Mouse (Mus musculus) thymus, adult 18-20 months (tissue): ENCODE results near the gene Dhcr24.

ENCODE experiments used
- DNase-seq, 2 experiments: peaks; one replicate each; pipeline ENCODE4 v3.0.0; 2022; ENCODE audit warnings: mixed read lengths in 2 of 2

The Dhcr24 gene

GRCm38 (mm10) chr4:106613105-106613504 is 52.3 kb downstream of the Dhcr24 start:
- no peak for DNase-seq

- peak in 1 of 2 experiments; percentile 37 for DNase-seq
Measured at GRCm38 (mm10) chr4:106613560-106613959, 52.7 kb downstream of the Dhcr24 start.

DNA sequence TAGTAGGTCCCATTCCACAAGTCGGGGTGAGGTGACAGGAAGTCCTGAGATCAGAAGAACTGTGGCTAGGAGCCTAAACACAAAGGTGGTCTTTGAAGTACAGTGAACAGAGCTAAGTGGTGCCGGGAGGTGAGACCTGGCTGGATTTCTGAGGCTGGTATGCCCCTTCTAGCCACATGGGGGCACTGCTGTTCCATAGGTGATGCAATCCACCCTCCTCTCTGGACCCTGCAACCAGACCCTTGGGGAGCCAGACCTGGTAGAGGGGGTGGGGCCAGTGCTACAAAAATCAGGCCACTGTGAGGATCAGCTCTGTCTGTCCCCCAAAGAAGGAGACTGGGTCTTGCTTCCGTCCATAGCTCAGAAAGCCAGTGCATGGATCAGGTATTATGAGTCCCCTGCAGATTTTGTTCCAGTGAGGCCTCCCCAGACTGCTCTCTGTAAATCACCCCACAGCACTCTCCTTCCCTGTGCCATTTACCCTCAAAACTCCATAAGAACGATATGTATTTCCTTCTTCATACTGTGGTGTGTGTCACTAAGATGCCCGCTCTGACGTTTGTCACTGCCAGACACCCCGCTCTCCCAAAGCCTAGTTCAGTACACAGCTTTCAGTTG is 53.5 kb downstream of the Dhcr24 start:
- DNase-seq = peak; percentile 63 to 75

- DNase-seq = peak; percentile 34 to 50
Measured at GRCm38 (mm10) chr4:106614881-106615280, 54.0 kb downstream of the Dhcr24 start.

- peak in 1 of 2 experiments; percentile 20 for DNase-seq
Measured at GRCm38 (mm10) chr4:106615637-106616036, 54.8 kb downstream of the Dhcr24 start.

DNA sequence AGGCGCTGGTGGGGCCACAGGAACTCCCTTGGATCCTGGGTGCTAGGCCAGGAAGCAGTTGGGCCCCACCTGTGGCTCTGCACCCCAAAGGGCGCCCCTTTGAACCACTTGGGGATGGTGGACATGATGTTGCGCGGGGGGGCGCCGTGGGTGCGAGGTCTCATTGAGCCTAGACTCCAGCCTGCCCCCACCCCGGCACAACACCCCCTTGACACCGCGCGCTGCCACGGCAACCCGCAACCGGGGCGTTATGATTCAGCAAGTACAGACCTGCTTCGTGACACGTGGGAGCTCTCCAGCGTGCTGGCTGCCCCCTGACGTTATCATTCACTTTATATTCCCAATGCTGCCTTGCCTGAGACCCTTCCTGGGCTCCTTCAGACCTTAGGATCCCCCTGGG is 56.2 kb downstream of the Dhcr24 start, which contains the start of gene Lexm:
TSS of gene Lexm (minus strand) at position 186 of the 400 bp plus-strand sequence.
- DNase-seq = peak; percentile 6 to 11

- no peak for DNase-seq
Measured at GRCm38 (mm10) chr4:106618898-106619297, 58.1 kb downstream of the Dhcr24 start.

DNA sequence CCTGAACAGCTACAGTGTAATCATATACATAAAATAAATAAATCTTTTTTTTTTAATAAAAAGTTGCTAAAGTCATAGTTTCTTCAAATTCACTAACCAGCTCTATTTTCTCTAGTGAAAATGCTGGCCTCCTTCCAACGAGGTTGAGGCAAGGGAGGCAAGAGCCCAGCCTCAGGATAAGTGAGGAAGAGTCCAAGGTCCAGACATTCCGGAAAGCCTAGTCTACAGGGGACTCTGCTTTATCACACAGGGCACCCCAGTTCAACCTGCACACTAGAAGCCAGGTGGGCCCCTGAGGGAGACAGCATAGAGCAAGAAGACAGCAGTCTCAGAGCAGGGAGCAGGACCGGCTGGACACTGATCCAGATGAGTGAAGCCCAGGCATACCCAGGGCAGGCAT is 60.6 kb downstream of the Dhcr24 start:
- DNase-seq = no peak

DNA sequence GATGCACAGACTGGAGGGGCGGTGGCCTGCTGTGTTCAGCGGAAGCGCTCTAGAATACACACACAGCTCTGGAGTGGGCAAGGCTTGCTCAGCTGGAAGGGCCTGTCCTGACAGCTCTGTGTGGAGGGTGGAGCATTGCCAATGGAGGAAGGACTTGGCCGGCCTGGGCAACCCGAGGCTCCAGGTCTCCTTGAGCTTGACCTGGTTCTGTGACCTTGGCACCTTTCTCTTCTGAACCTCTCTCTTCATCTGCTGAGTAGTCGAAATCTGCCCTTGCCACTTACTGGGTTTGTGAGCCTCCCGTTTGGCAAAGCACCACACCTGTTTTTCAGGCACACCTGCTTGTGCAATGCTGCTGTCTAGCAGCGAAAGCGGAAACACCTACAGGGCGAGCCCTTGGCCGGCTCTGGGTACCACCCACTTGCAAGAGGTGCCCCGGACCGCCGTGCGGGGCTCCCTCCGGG is 61.2 kb downstream of the Dhcr24 start, which contains the start of gene Ttc22:
TSS of gene Ttc22 (plus strand) at position 403 of the 464 bp plus-strand sequence.
- DNase-seq = no peak

GRCm38 (mm10) chr4:106622712-106623111 is 61.9 kb downstream of the Dhcr24 start:
- no peak for DNase-seq

DNA sequence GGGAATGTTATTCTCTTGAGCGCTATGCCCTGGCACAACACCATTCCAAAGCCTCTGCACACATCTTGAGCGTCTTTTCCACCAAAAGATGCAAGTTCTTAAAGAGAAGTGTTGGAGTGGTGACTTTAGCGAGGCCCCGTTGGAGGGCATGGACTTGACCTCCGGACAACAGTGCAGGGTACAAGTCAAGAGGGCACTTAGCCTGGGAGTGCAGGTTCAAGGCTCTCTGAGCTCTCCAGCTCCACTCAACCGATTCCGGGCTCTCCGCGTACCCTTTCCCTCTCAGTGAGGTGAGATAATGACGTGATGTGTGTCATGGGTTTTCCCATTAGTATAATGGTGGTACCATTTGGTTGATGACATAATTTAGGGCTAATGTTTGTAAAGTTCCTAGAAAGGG is 63.4 kb downstream of the Dhcr24 start:
- no peak for DNase-seq

DNA sequence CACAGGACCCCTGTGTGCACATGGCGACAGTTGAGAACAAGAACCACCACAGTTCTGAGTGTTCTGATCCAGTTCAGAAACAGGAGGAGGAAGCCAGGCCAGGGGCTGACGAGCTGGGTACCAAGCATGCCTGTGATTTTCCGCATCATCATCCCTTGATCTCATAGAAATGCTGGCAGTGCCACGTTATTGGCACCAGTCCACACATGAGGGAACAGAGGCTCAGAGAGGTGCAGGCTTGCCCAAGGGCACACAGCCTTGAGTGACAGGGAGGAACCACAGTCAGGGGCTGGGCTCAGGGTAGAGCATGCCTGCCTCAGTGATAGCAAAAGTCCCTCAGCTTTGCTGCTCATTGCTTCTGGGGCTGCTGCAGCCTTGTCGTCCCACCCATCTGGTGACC is 67.0 kb downstream of the Dhcr24 start:
- no peak for DNase-seq

GRCm38 (mm10) chr4:106628650-106629360 is 68.0 kb downstream of the Dhcr24 start:
- no peak for DNase-seq

- no peak for DNase-seq
Measured at GRCm38 (mm10) chr4:106629374-106629773, 68.5 kb downstream of the Dhcr24 start.

GRCm38 (mm10) chr4:106630333-106631220 is 69.7 kb downstream of the Dhcr24 start:
- no peak for DNase-seq

DNA sequence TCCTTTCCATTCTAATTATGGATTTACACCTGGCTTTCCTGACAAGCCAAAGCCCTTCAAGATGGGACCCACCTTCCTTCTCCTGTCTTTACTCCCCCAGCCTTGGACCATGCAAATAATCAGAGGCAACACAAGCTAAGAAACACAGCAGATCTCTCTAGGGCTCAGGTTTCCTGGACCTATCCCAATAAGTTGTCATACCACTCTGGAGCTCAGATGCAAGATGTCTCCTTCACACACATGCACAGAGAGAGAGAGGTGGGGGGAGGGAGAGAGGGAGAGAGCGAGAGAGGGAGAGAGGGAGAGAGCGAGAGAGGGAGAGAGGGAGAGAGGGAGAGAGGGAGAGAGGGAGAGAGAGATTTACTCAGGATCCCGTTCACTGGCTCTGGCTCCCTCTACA is 71.5 kb downstream of the Dhcr24 start:
- no peak for DNase-seq

- DNase-seq = no peak
Measured at GRCm38 (mm10) chr4:106633281-106634085, 72.6 kb downstream of the Dhcr24 start.

DNA sequence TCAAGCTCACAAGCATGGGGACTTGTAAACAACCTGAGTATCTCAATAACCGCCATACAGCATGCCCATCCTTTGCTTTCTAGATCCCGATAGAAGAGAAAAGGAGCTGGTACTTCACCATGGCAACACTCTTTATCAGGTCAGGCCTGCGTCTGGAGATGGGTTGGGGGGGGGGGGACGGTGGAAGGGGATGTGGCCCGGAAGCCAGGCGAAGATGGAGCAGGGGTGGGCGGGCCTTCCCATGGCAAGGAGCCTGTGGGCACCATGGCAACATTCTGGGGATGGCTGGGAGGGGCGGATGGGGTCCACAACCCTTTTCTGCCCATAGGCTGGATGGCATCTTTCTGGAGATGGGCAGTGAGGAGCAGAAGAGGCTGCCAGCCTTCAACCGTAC is 73.2 kb downstream of the Dhcr24 start:
- no peak for DNase-seq
